Mouse (Mus musculus) kidney, adult 2 months (tissue): ENCODE data around the gene Rubcn. TPM values are rescaled to one million over a fixed set of nuclear protein-coding genes. Genes with fewer than 3 reads are reported as not detected.
A peak's percentile ranks its signal among the peaks of the same experiment; 100 is the strongest.

Source experiments
- DNase-seq: peaks from one replicate; pipeline ENCODE4 v3.0.0; 2021
- H3K27ac ChIP-seq: fragments of 200-500 bp; 2 replicates; pipeline ENCODE4 v1.5.1; 2012; ENCODE audit warnings: low read depth, low read length, control low read depth, inconsistent platforms; ENCODE audit not compliant: insufficient read depth
- H3K27me3 ChIP-seq: fragments of 200-500 bp; replicated peaks from 2 replicates; pipeline ENCODE4 v1.6.1; 2012; ENCODE audit warnings: mild to moderate bottlenecking, moderate library complexity, low read length, inconsistent platforms; ENCODE audit not compliant: control insufficient read depth, insufficient read depth
- H3K36me3 ChIP-seq: fragments of 200-500 bp; 2 replicates; pipeline ENCODE4 v1.6.1; 2012; ENCODE audit warnings: mild to moderate bottlenecking, moderate library complexity, low read length, inconsistent platforms; ENCODE audit not compliant: control insufficient read depth, insufficient read depth
- H3K4me1 ChIP-seq: fragments of 200-500 bp; 2 replicates; pipeline ENCODE4 v1.6.1; 2011; ENCODE audit warnings: low read length; ENCODE audit not compliant: control insufficient read depth, insufficient read depth
- H3K4me3 ChIP-seq: fragments of 200-500 bp; 2 replicates; pipeline ENCODE4 v1.5.1; 2011; ENCODE audit warnings: mild to moderate bottlenecking, low read depth, low read length, control low read depth; ENCODE audit not compliant: insufficient read depth
- CTCF ChIP-seq: fragments of 200-500 bp; conservative IDR thresholded peaks from 2 replicates; pipeline ENCODE4 v1.5.1; 2011; ENCODE audit warnings: low read depth, mild to moderate bottlenecking, control low read depth, low read length, moderate library complexity, mixed read lengths; ENCODE audit not compliant: insufficient read depth, insufficient read length
- POLR2A ChIP-seq: fragments of 200-500 bp; IDR thresholded peaks from one replicate; pipeline ENCODE4 v1.6.1; 2011; ENCODE audit warnings: low read depth, low read length, control low read depth
- WGBS: fragments of 180-500 bp; shearing (Covaris S2); methylation state at CpG from one replicate; pipeline ENCODE4 v1.1.7; 2018; 5-methylcytosine and 5-hydroxymethylcytosine counted together
- polyA plus RNA-seq: library from polyadenylated mRNA; depleted of rRNA; stranded (reverse); fragments of >200 nt; gene quantifications from 2 replicates; pipeline ENCODE4 v1.2.3, GENCODE M21; 2012

The Rubcn gene
- polyA plus RNA-seq, 1 experiment, result 36.9 TPM

DNA sequence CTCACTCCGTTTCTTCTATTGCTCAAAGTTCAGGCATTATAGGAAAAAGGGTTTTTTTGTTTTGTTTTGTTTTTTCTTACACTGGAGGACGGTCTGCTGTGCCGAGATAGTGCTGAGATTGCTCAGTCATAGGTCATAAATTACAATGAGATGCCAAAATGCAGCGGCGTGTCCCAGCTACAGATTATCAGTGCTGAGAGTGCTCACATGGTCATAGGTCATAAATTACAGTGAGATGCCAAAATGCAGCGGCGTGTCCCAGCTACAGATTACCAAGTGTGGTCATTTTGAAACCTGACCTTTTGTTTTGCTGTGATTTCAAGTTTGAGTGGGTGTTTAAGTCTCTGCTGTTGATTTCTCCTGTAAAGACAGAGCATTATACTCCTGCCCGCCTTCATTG lies 29.2 kb upstream of the Rubcn start:
- Histone ChIP-seq H3K36me3 (peaks cover 3% of the 10 kb centered on the region), H3K4me1 (peaks cover 5% of the 10 kb centered on the region; the same call in 1 of the 2 replicates), H3K27me3 (no peaks in the 10 kb centered on the region), H3K4me3 (no peak overlapping the region), H3K27ac (peak overlapping the region; percentile 31; the same call in 1 of the 2 replicates)
- DNase-seq, result peak; percentile 47
- WGBS, result 23% methylated on average over 8 of the region's 8 CpGs
- TF ChIP-seq CTCF (no peak), POLR2A (no peak)

DNA sequence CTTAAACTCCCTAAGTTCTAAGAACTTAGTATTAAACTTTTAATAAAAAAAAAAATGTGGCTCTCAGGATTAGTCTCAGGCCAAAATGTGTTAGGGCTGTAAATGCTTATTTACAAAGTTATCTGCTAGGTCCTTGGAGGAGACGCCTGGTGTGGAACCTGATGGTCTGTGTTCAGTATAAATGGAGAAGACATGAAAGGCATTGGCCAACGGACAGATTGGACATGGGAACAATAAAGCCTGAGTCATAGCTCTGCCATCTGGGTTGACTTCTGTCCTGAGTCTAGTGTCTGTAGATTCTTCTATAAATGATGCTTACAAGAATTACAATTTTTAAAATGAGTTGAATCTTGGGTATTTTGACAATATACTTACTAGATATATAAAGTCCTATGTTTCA lies 28.6 kb upstream of the Rubcn start:
- Histone ChIP-seq H3K36me3 (peaks cover 3% of the 10 kb centered on the region), H3K27me3 (no peaks in the 10 kb centered on the region), H3K4me3 (no peak overlapping the region), H3K27ac (no peak overlapping the region), H3K4me1 (peaks cover 5% of the 10 kb centered on the region; the same call in 1 of the 2 replicates)
- 75% methylated on average over 2 of the region's 2 CpGs for WGBS
- DNase-seq, result no peak
- TF ChIP-seq POLR2A (no peak), CTCF (no peak)

DNA sequence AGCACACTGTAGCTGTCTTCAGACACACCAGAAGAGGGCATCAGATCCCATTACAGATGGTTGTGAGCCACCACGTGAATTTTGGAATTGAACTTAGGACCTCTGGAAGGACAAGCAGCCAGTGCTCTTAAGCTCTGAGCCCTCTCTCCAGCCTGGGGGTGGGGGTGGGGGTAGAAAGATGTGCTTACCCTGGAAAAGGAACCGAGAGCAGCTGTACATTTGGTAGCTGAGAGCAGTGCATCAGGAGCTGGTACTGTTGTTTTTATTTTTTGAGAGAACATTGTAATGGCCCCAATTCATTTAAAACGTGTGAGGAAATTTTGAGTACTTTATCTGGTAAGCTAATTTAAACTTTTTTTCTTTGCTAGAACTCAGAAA lies 24.5 kb upstream of the Rubcn start:
- no peak for DNase-seq
- Histone ChIP-seq H3K4me3 (no peak overlapping the region), H3K4me1 (0 out of 2 replicates have a peak, but pooled peaks cover 5% of the 10 kb centered on the region), H3K27ac (no peak overlapping the region), H3K36me3 (peaks cover 3% of the 10 kb centered on the region), H3K27me3 (no peaks in the 10 kb centered on the region)
- WGBS, result 58% methylated on average over 3 of the region's 3 CpGs
- TF ChIP-seq CTCF (0 out of 2 replicates have a peak, but pooled peaks have one; percentile 0), POLR2A (no peak)

DNA sequence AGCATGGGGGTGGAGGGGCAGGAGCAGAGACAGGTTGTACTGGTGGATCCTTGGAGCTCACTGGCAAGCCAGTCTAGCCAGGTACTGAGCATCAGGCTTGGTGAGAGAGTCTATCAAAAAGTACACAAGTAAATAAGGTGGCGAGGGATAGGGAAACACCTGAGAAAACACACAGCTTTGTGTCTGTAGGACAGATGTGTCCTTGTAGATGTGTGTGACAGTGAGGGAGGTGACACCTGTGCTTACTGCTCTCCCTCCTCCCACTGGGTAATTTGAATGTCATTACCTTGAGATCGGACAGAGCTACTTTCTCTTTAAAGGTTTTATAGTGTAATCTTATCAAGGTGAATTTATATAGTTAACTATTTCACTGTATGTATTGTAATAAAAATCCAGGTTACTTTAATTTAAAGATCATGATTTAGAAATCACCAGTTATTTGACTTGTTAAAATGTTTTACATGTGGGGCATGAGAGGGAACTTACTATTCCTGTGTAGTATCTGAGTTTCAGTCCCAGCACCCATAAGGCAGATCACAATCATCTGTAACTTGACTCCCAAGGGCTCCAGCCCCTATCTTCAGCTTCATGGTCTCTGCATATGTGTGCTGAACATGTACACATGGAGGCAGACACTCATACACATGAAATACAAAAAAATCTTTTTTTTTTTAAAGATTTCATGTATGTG lies 23.9 kb upstream of the Rubcn start:
- WGBS, result 71% methylated on average over 2 of the region's 2 CpGs
- Histone ChIP-seq H3K4me1 (no peaks in the 10 kb centered on the region), H3K36me3 (peaks cover 3% of the 10 kb centered on the region), H3K27ac (no peak overlapping the region), H3K4me3 (no peak overlapping the region), H3K27me3 (no peaks in the 10 kb centered on the region)
- DNase-seq, result no peak
- TF ChIP-seq CTCF (no peak), POLR2A (no peak)

DNA sequence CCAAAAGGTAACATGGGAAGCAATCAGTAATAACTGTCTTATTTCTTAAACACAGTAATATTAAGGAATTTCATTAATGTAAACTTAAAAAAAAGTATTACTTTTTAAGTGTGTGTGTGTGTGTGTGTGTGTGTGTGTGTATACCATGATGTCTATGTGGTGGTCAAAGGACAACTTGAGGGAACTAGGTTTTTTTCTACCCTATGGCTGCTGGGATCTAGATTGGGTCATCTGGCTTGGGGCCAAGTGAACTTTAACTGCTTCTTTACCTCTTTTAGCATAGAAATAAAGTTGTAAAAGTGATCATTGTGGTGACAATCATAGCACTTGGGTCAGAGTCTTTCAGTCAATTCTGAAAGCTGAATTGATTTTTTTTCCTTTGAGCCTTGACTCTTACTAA lies 18.6 kb upstream of the Rubcn start:
- no peak overlapping the region for H3K4me3 ChIP-seq
- peaks cover 3% of the 10 kb centered on the region for H3K36me3 ChIP-seq
- TF ChIP-seq CTCF, result no peak
- TF ChIP-seq POLR2A, result no peak
- no peak overlapping the region for H3K27ac ChIP-seq
- H3K4me1 ChIP-seq, result no peaks in the 10 kb centered on the region
- no peaks in the 10 kb centered on the region for H3K27me3 ChIP-seq
- DNase-seq, result no peak

DNA sequence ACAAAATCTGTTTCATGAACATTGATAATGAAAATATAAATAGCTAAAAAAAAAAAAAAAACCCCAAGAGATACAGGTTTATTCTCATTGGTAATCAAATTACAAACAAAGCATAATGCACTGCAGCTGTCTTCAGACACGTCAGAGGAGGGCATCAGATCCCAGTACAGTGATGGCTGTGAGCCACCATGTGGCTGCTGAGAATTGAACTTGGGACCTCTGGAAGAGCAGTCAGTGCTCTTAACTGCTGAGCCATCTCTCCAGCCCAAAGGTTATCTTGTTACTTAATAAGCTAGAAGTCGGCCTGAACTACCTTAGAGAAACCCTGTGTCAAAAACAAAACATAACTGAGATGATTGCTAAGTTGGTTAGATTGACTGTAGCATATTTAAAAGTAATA lies 12.3 kb upstream of the Rubcn start:
- WGBS, result 35% methylated on average over 2 of the region's 2 CpGs
- peaks cover 5% of the 10 kb centered on the region; the same call in 1 of the 2 replicates for H3K4me1 ChIP-seq
- no peak overlapping the region for H3K4me3 ChIP-seq
- H3K27me3 ChIP-seq, result no peaks in the 10 kb centered on the region
- no peak overlapping the region for H3K27ac ChIP-seq
- peak; percentile 61 for DNase-seq
- H3K36me3 ChIP-seq, result peaks cover 4% of the 10 kb centered on the region; the same call in 1 of the 2 replicates
- TF ChIP-seq CTCF (no peak), POLR2A (no peak)

DNA sequence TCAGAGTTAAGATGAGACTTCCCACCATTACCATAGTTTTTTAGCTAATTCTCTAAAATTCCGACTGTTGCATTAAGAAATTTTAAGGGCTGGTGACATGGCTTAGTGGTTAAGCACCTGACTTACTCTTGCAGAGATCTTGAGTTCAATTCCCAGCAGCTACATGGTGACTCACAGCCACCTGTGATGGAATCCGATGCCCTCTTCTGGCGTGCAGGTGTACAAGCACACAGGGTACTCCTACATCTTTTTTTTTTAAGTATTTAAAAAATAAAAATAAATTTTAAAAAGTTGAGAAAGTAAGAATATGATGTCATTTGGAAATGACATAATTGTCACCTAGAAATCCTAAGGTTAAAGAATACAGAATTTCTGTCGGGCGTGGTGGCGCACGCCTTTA lies 10.4 kb upstream of the Rubcn start:
- Histone ChIP-seq H3K36me3 (peaks cover 6% of the 10 kb centered on the region; the same call in 1 of the 2 replicates), H3K4me3 (no peak overlapping the region)

More for the DNA sequence above, 10.4 kb upstream of the Rubcn start:
- H3K27me3 ChIP-seq, result no peaks in the 10 kb centered on the region
- peaks cover 5% of the 10 kb centered on the region; the same call in 1 of the 2 replicates for H3K4me1 ChIP-seq
- DNase-seq, result no peak
- no peak overlapping the region for H3K27ac ChIP-seq
- TF ChIP-seq POLR2A, result no peak
- TF ChIP-seq CTCF, result peak; percentile 53
- WGBS, result 87% methylated on average over 7 of the region's 7 CpGs
